16 mouse cellular contexts compared by ENCODE assay signal in genomic region chr15:83915376-83915775, GRCm38 (mm10).
DNase-seq lines count a peak whose midpoint lies in the region.
"Had no signal": no experiment of that assay in that cellular context is flagged by ENCODE, and none has a peak within 500 bp of the region (broad histone marks: within the 10 kb centered on the region; RNA-seq: fewer than 3 reads in every experiment).

No protein-coding gene starts in this region.

- peak; percentile 77 for DNase-seq in heart, adult 11 months
- no peak for DNase-seq in heart, postnatal 10 days
- DNase-seq in right cerebral cortex, postnatal 14 days: peak; percentile 3
- DNase-seq in right cerebral cortex, postnatal 36 days (ENCODE audit: low spot score in 2 of 2): no peak
- no peak for DNase-seq in ovary, adult 18-20 months (ENCODE audit: low spot score)
- DNase-seq: adrenal gland, adult 2 months; adrenal gland, postnatal 10 days; adrenal gland, postnatal 25 days; cerebellum, adult 11 months; cerebellum, adult 18-20 months; cerebellum, adult 8-10 months; cerebellum, adult 9-11 months; cerebellum, postnatal 14 days; cerebellum, postnatal 36 days; embryo, embryonic 11 days; forebrain, postnatal 0 days had no signal

- intact Hi-C loops in heart, postnatal 10 days (cut with DNase I): no loop called here

Comparison
In these comparisons a context has a peak if more than half of its experiments do, and no peak if none do; other contexts are left out.
1. DNase-seq: peak in heart, adult 11 months (single experiment) and right cerebral cortex, postnatal 14 days (single experiment); none in heart, postnatal 10 days (0 of 2), right cerebral cortex, postnatal 36 days (0 of 2) and ovary, adult 18-20 months (single experiment).